Mouse (Mus musculus) liver, postnatal 0 days (tissue): Measurements from ENCODE around the gene Arsg. TPM values are rescaled to one million over a fixed set of nuclear protein-coding genes. Genes with fewer than 3 reads are reported as not detected.
A peak's percentile ranks its signal among the peaks of the same experiment; 100 is the strongest.

Source experiments
- ATAC-seq: fragments of 200-750 bp; cut with Nextera tagmentation; 2 replicates; pipeline ENCODE4 v1.8.0; 2017; ENCODE audit warnings: mild to moderate bottlenecking, moderate library complexity
- DNase-seq: peaks from one replicate; pipeline ENCODE4 v3.0.0-alpha.2; 2016
- H3K27ac ChIP-seq: fragments of 300-500 bp; sonication (generic); 2 replicates; pipeline ENCODE4 v1.5.1; 2014; ENCODE audit warnings: antibody characterized with exemption, moderate library complexity, mild to moderate bottlenecking, low read depth
- H3K27me3 ChIP-seq: fragments of 300-500 bp; sonication (generic); 2 replicates; pipeline ENCODE4 v1.6.1; 2014; ENCODE audit warnings: low read length, control low read depth, mixed read lengths; ENCODE audit not compliant: insufficient read depth
- H3K36me3 ChIP-seq: fragments of 300-500 bp; sonication (generic); replicated peaks from 2 replicates; pipeline ENCODE4 v1.6.1; 2014; ENCODE audit warnings: mild to moderate bottlenecking, control low read depth, low read length, moderate library complexity, mixed read lengths; ENCODE audit not compliant: insufficient read depth
- H3K4me1 ChIP-seq: fragments of 300-500 bp; sonication (generic); 2 replicates; pipeline ENCODE4 v1.6.1; 2014; ENCODE audit warnings: antibody characterized with exemption, mild to moderate bottlenecking, control low read depth; ENCODE audit not compliant: insufficient read depth
- H3K4me2 ChIP-seq: fragments of 300-500 bp; sonication (generic); 2 replicates; pipeline ENCODE4 v1.6.1; 2014; ENCODE audit warnings: low read depth, mild to moderate bottlenecking, low read length, moderate library complexity, mixed read lengths
- H3K4me3 ChIP-seq: fragments of 300-500 bp; sonication (generic); 2 replicates; pipeline ENCODE4 v1.5.1; 2014; ENCODE audit warnings: low read depth, low read length
- H3K9ac ChIP-seq: fragments of 300-500 bp; sonication (generic); replicated peaks from 2 replicates; pipeline ENCODE4 v1.6.1; 2014; ENCODE audit warnings: mild to moderate bottlenecking, moderate library complexity
- H3K9me3 ChIP-seq: fragments of 300-500 bp; sonication (generic); 2 replicates; pipeline ENCODE4 v1.6.1; 2016; ENCODE audit warnings: mild to moderate bottlenecking, control low read depth, low read length, mixed read lengths
- CTCF ChIP-seq: sonication (generic); IDR thresholded peaks from 2 replicates; pipeline ENCODE4 v1.5.1; 2016; ENCODE audit warnings: antibody characterized with exemption, low read depth
- EP300 ChIP-seq: IDR thresholded peaks from 2 replicates; pipeline ENCODE4 v1.6.1; 2016; ENCODE audit warnings: antibody characterized with exemption, low read depth, mild to moderate bottlenecking
- WGBS: fragments of 180-500 bp; shearing (Covaris S2); extraction: QIAGEN DNeasy Blood & Tissue Kit; methylation state at CpG from one replicate; pipeline ENCODE4 v1.1.7; 2014; ENCODE audit not compliant: insufficient replicate concordance; 5-methylcytosine and 5-hydroxymethylcytosine counted together
- polyA plus RNA-seq: library from polyadenylated mRNA; unstranded; fragments of >200 nt; fragmentation: Nextera tagmentation; extraction: Ambion mirVana; gene quantifications from 2 replicates; pipeline ENCODE4 v1.2.1, GENCODE M21; 2015

The Arsg gene
- polyA plus RNA-seq, 1 experiment from 2014 or later, result 13.1 TPM

DNA sequence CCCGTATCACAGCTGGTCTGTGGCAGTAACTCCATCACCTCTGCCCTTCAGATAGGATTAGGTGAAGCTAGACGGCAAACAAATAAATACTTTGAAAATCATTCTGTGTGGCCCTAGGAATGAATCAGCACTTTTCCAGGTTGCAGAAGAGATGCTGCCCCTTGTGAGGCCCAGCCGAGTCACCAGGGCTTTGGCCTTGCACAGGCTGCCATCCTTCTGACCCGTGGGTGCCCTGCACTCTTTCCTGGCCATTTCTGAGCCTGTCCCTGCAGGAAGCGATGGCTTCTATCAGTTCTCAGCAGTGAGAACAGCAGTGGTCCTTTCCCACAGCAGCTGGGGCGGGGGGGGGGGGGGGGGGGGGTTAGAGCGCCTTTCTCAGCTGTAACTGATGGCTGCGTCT, 36.3 kb upstream of the Arsg start:
- no peak for ATAC-seq
- DNase-seq, result no peak
- Histone ChIP-seq H3K9ac (no peak overlapping the region), H3K9me3 (no peaks in the 10 kb centered on the region), H3K27me3 (no peaks in the 10 kb centered on the region), H3K4me3 (no peak overlapping the region), H3K4me2 (no peak overlapping the region), H3K27ac (no peak overlapping the region), H3K4me1 (peaks cover 12% of the 10 kb centered on the region), H3K36me3 (peaks cover 21% of the 10 kb centered on the region)
- TF ChIP-seq CTCF (no peak), EP300 (no peak)
- WGBS, result 60% methylated on average over 6 of the region's 8 CpGs

DNA sequence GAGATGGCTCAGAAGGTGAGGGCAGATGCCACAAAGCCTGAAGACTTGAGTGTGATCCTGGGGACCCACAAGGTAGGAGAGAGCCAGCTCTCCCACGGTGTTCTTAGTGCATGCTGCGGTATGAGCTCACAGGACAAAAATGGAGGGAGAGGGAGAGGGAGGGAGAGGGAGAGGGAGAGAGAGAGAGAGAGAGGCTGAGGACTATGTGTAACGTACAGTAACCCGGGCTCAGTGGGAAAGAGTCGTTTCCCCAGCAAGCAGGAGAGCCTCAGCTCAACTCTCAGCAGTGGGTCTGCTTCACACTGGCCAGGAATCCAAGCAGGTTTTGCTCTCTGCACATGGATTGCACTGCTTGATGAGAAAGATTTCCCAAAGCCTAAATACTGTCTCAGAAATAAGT, 34.0 kb upstream of the Arsg start:
- Histone ChIP-seq H3K9ac (no peak overlapping the region), H3K9me3 (no peaks in the 10 kb centered on the region), H3K4me1 (peaks cover 12% of the 10 kb centered on the region), H3K4me3 (peak overlapping the region; percentile 59; the same call in 1 of the 2 replicates), H3K27ac (no peak overlapping the region), H3K36me3 (peaks cover 19% of the 10 kb centered on the region), H3K27me3 (no peaks in the 10 kb centered on the region), H3K4me2 (peak overlapping the region; percentile 81)
- ATAC-seq (peak; percentile 1; the same call in 1 of the 2 replicates), DNase-seq (no peak)
- no peak for TF ChIP-seq CTCF
- no peak for TF ChIP-seq EP300
- WGBS, result 33% methylated on average over 5 of the region's 5 CpGs

DNA sequence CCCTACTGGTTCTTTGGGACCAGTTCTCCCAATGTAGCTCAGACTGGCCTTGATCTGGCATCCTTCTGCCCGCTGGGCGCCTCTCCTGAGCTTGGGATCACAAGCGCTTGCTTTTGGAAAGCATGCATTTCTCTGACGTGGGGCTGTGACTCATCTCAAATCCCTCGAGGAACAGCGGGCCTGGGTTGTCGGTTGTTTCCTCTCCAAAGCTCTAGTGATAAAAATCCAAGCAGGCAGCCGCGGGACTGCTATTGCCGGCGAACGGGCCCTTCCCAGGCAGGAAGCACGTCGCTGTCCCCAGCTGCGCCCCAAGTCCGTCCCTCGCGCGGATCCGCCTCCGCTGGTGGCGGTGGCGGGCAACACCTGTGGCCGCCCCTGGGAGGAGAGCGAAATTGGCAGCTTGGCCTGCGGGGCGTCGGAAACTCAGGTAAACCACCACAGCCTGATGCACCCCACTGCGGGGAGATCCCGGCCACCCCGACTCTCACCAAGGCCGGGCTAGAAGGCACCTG, 33.3 kb upstream of the Arsg start:
- peak overlapping the region; percentile 81 for H3K4me2 ChIP-seq
- H3K4me3 ChIP-seq, result peak overlapping the region; percentile 59
- H3K27me3 ChIP-seq, result no peaks in the 10 kb centered on the region
- ATAC-seq (peak; percentile 82), DNase-seq (peak; percentile 81)
- H3K36me3 ChIP-seq, result peaks cover 15% of the 10 kb centered on the region
- no peaks in the 10 kb centered on the region for H3K9me3 ChIP-seq
- H3K27ac ChIP-seq, result peak overlapping the region; percentile 55
- no peak for TF ChIP-seq EP300
- TF ChIP-seq CTCF, result peak; percentile 24; the same call in 1 of the 2 replicates
- H3K4me1 ChIP-seq, result peaks cover 12% of the 10 kb centered on the region
- WGBS, result 1% methylated on average over 32 of the region's 32 CpGs
- H3K9ac ChIP-seq, result peak overlapping the region; percentile 65

DNA sequence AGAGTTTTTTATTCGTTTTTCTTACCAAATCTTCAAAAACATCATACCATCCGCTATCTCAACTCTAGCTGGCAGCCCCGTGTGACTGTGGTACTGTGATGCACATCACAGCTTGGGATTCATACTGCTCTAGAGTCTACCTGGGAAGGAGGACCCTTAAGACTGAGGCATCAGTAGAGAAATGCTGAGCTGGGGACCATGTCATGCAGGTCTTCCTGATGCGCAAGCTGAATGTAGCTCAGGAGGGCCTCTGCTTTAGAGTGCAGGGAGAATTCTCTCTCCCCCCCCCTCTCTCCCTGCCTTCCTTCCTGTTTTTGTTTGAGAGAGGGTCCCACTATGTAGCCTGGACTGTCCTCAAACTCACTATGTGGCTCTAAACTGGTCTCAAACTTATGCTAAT, 32.5 kb upstream of the Arsg start:
- Histone ChIP-seq H3K27me3 (no peaks in the 10 kb centered on the region), H3K4me2 (peak overlapping the region; percentile 81), H3K36me3 (peaks cover 8% of the 10 kb centered on the region), H3K9me3 (no peaks in the 10 kb centered on the region), H3K4me1 (peaks cover 12% of the 10 kb centered on the region), H3K9ac (peak overlapping the region; percentile 65), H3K27ac (no peak overlapping the region), H3K4me3 (peak overlapping the region; percentile 59)
- WGBS, result 54% methylated on average over 4 of the region's 4 CpGs
- no peak for ATAC-seq
- DNase-seq, result no peak
- TF ChIP-seq EP300 (no peak), CTCF (no peak)

DNA sequence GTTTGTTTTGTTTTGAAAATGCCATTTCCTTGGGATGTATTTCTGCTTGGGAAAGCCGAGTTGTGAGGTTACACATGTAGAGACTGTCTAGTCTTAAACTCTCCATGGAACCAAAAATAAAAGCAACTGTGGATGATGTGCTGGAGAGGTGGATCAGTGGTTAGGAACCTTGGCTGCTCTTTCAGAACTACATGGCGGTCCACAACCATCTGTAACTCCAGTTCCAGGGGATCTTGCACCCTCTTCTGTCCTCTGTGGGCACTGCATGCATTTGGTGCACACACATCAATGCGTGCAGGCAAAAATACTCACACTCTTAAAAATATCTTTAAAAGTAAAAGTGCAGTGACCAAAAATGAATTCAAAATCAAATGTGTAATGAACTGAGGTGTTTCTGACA, 32.1 kb upstream of the Arsg start:
- H3K4me1 ChIP-seq, result peaks cover 12% of the 10 kb centered on the region
- peak; percentile 41; the same call in 1 of the 2 replicates for ATAC-seq
- DNase-seq, result peak; percentile 69

GRCm38 (mm10) chr11:109442166-109442730, 30.9 kb upstream of the Arsg start:
- Histone ChIP-seq H3K4me1 (peaks cover 12% of the 10 kb centered on the region), H3K27ac (no peak overlapping the region), H3K9me3 (no peaks in the 10 kb centered on the region), H3K9ac (no peak overlapping the region), H3K27me3 (no peaks in the 10 kb centered on the region), H3K36me3 (no peaks in the 10 kb centered on the region), H3K4me2 (no peak overlapping the region), H3K4me3 (no peak overlapping the region)
- TF ChIP-seq EP300 (no peak), CTCF (no peak)
- WGBS, result 50% methylated on average over 5 of the region's 5 CpGs
- DNase-seq (no peak), ATAC-seq (no peak)

More for the DNA sequence above, 32.1 kb upstream of the Arsg start:
- H3K9ac ChIP-seq, result no peak overlapping the region
- no peaks in the 10 kb centered on the region for H3K27me3 ChIP-seq
- H3K36me3 ChIP-seq, result peaks cover 3% of the 10 kb centered on the region
- H3K4me3 ChIP-seq, result no peak overlapping the region
- no peak overlapping the region for H3K4me2 ChIP-seq
- no peaks in the 10 kb centered on the region for H3K9me3 ChIP-seq
- WGBS, result 59% methylated on average over 3 of the region's 3 CpGs
- H3K27ac ChIP-seq, result no peak overlapping the region
- TF ChIP-seq CTCF, result peak; percentile 86
- no peak for TF ChIP-seq EP300
